Mouse (Mus musculus) myocyte (in vitro differentiated cells): ENCODE results near the gene Dap.

Source experiments
- CEBPB ChIP-seq: IDR thresholded peaks from 2 replicates; pipeline ENCODE4 v1.6.1; 2011; ENCODE audit warnings: mild to moderate bottlenecking, moderate library complexity; ENCODE audit not compliant: poor library complexity, insufficient read depth, severe bottlenecking
- E2F4 ChIP-seq: IDR thresholded peaks from one replicate; pipeline ENCODE4 v1.6.1; 2011; ENCODE audit warnings: mild to moderate bottlenecking, control low read depth, moderate library complexity; ENCODE audit not compliant: insufficient read depth
- MAX ChIP-seq: IDR thresholded peaks from one replicate; pipeline ENCODE4 v1.6.1; 2011; ENCODE audit warnings: low read depth, mild to moderate bottlenecking, control low read depth
- POLR2A ChIP-seq: IDR thresholded peaks from one replicate; pipeline ENCODE4 v1.6.1; 2011; ENCODE audit warnings: low read depth, mild to moderate bottlenecking, control low read depth, moderate library complexity; ENCODE audit not compliant: insufficient read length
- POLR2AphosphoS2 ChIP-seq: IDR thresholded peaks from one replicate; pipeline ENCODE4 v1.6.1; 2011; ENCODE audit warnings: low read depth, control low read depth; ENCODE audit not compliant: insufficient read length
- REST ChIP-seq: IDR thresholded peaks from one replicate; pipeline ENCODE4 v1.6.1; 2011; ENCODE audit warnings: mild to moderate bottlenecking, control low read depth, moderate library complexity; ENCODE audit not compliant: insufficient read depth, insufficient read length
- TCF3 ChIP-seq: IDR thresholded peaks from one replicate; pipeline ENCODE4 v1.6.1; 2011; ENCODE audit warnings: low read depth, control low read depth; ENCODE audit not compliant: insufficient read length
- USF1 ChIP-seq: IDR thresholded peaks from one replicate; pipeline ENCODE4 v1.6.1; 2011; ENCODE audit warnings: low read depth, mild to moderate bottlenecking, control low read depth, moderate library complexity

DNA sequence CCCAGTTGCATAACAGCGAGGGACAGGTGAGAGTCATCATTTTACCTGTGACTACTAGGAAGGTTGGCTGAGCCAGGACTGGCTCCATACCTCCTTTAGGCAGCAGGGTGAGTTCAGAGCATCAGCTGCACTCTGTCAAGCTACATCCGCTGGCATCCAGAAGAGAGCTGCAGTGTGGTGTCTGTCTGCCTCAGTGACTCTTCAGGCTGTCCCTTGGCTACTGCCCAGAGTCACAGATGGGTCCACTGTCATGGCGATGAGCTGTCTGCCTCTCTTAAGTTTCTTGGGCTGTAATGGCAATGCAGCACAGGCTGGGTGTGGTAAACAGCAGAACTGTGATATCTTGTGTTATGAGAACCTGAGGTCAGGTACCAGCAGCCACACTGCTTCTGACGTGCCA is 16.1 kb downstream of the Dap start:
- TF ChIP-seq TCF3 (no peak), USF1 (no peak), POLR2A (no peak), REST (no peak), E2F4 (no peak), CEBPB (no peak), MAX (no peak), POLR2AphosphoS2 (no peak)
